Mouse (Mus musculus): ENCODE data around the gene Krt17. TPM values are rescaled to one million over a fixed set of nuclear protein-coding genes. Genes with fewer than 3 reads are reported as not detected.
A peak's percentile ranks its signal among the peaks of the same experiment; 100 is the strongest.

The Krt17 gene
- polyA plus RNA-seq, 1 experiment: 0.04 TPM

DNA sequence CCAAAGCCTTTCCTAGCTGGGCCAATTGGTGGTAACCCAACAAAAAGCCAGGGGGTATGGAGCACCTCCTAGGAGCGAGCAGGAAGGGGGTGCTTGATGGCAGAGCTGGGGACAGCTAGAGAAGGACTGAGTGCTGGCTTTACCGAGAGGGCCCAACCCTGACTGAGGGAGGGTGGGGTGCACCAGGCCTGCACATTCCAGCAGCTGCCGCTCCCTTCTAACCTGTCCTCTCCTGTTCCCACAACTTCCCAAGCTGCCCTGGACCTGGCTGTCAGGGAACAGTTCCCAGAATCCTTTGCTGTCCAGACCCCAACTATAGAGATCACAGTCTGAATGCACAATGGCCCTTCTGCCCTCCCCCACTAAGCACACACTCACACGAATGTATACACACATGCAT lies 24.2 kb upstream of the Krt17 start:
- no peaks in the 10 kb centered on the region for H3K36me3 ChIP-seq (ENCODE audit: control insufficient read depth, insufficient read depth)
- no peaks in the 10 kb centered on the region for H3K79me3 ChIP-seq (ENCODE audit: low read depth)
- H3K79me2 ChIP-seq (ENCODE audit: control insufficient read depth, insufficient read depth): no peaks in the 10 kb centered on the region
- no peak for TF ChIP-seq CEBPB (IDR thresholded peaks at IDR 0.05; ENCODE audit: low read depth)
- TF ChIP-seq USF1 (IDR thresholded peaks at IDR 0.05; ENCODE audit: low read depth): no peak
- no peak for TF ChIP-seq MYOD1 (IDR thresholded peaks at IDR 0.05; ENCODE audit: control insufficient read depth, insufficient read length, low read depth)
- TF ChIP-seq FOSL1 (IDR thresholded peaks at IDR 0.05; ENCODE audit: insufficient read depth, low read length, poor library complexity, severe bottlenecking): no peak
- no peak for TF ChIP-seq MYOG (IDR thresholded peaks at IDR 0.05; ENCODE audit: control insufficient read depth, extremely low read depth, insufficient read length)
- TF ChIP-seq CTCF (IDR thresholded peaks at IDR 0.05; ENCODE audit: control insufficient read depth, insufficient read depth, insufficient read length): no peak
- no peak overlapping the region for H3K4me3 ChIP-seq (ENCODE audit: insufficient read depth, poor library complexity, severe bottlenecking)
- H3K27me3 ChIP-seq (ENCODE audit: control insufficient read depth, insufficient read depth, insufficient read length): no peaks in the 10 kb centered on the region
- no peak overlapping the region for H3ac ChIP-seq (ENCODE audit: control insufficient read depth, insufficient read length, low read depth)

DNA sequence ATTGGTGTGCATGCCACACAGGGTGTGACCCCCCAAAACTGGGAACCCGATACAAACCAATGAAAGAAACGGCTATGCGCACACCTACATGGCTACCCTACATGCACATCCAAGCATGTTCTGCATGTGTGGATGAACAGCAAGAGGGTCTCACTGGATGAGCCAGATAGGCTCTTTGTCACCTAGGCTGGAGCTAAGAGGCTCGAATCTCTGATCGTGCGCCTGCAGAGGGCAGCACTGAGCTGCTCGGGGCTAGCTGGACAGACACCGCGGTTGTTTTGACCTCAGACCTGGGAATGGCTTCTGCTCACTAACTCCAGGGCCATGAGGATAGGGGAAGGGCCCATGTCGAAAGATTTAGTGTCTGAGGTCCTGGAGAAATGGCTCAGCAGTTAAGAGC lies 21.7 kb upstream of the Krt17 start:
- Histone ChIP-seq H3K79me3 (ENCODE audit: low read depth) (no peaks in the 10 kb centered on the region), H3K79me2 (ENCODE audit: control insufficient read depth, insufficient read depth) (no peaks in the 10 kb centered on the region)
- no peak for TF ChIP-seq FOSL1 (IDR thresholded peaks at IDR 0.05; ENCODE audit: insufficient read depth, low read length, poor library complexity, severe bottlenecking)
- no peak for TF ChIP-seq USF1 (IDR thresholded peaks at IDR 0.05; ENCODE audit: low read depth)
- peak; percentile 91 for TF ChIP-seq CTCF (IDR thresholded peaks at IDR 0.05; ENCODE audit: control insufficient read depth, insufficient read depth, insufficient read length)
- no peak for TF ChIP-seq CEBPB (IDR thresholded peaks at IDR 0.05; ENCODE audit: low read depth)
- TF ChIP-seq MAX (IDR thresholded peaks at IDR 0.05): no peak
- TF ChIP-seq MYOG (IDR thresholded peaks at IDR 0.05; ENCODE audit: control insufficient read depth, extremely low read depth, insufficient read length): no peak
- TF ChIP-seq MYOD1 (IDR thresholded peaks at IDR 0.05; ENCODE audit: control insufficient read depth, insufficient read length, low read depth): no peak

DNA sequence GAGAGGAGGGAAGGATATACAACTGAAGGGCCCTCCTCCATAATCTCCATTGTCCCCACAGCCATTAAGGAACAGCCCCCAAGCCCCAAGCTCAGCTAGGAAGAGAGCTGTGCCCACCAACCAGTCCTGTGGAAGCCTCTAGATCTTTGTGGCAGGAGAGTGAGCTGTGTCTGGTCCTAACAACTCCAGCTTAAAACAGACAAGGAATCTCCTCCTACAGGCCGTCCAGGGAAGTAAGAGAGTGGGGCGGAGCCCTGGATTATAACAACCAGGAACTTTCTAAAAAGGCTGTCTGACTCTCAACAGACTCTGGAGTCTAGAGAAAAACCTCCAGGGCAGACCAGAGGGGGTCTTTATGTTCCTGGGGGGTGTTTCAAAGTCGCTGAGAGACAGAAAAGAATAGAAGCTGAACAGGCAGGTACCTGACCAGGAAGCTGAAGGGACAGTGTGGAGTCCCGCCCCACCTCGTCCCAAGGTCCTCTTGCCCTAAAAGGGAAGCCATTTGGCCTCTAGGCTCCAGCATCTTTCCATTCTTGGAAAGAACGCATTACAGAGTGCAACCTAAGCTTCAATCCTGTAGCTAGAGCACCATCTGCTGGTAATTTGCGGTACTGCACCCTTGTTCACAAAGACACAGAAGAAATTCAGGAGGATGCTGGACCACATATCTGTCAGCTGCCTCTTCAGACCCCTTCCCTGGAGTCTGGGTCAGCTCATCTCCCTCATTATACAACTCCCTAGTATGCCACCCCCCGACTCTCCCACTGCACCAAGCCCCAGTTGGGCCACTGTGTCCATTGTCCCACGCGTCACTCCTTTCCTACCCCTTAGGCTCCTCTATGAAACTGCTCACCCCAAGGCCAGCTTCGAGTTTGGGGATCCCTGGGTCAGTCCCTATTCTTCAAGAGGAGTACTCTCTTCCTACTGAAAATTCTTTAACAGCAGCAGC lies 21.0 kb upstream of the Krt17 start:
- Histone ChIP-seq H3ac (ENCODE audit: control insufficient read depth, insufficient read length, low read depth) (no peak overlapping the region), H3K79me2 (ENCODE audit: control insufficient read depth, insufficient read depth) (no peaks in the 10 kb centered on the region), H3K4me3 (ENCODE audit: insufficient read depth, poor library complexity, severe bottlenecking) (no peak overlapping the region), H3K36me3 (ENCODE audit: control insufficient read depth, insufficient read depth) (no peaks in the 10 kb centered on the region), H3K79me3 (ENCODE audit: low read depth) (no peaks in the 10 kb centered on the region), H3K27me3 (ENCODE audit: control insufficient read depth, insufficient read depth, insufficient read length) (no peaks in the 10 kb centered on the region)
- TF ChIP-seq CTCF (IDR thresholded peaks at IDR 0.05; ENCODE audit: control insufficient read depth, insufficient read depth, insufficient read length) (peak; percentile 75), USF1 (IDR thresholded peaks at IDR 0.05; ENCODE audit: low read depth) (no peak), MYOD1 (IDR thresholded peaks at IDR 0.05; ENCODE audit: control insufficient read depth, insufficient read length, low read depth) (no peak), MYOG (IDR thresholded peaks at IDR 0.05; ENCODE audit: control insufficient read depth, extremely low read depth, insufficient read length) (no peak), CEBPB (IDR thresholded peaks at IDR 0.05; ENCODE audit: low read depth) (no peak), MAX (IDR thresholded peaks at IDR 0.05) (peak; percentile 45), FOSL1 (IDR thresholded peaks at IDR 0.05; ENCODE audit: insufficient read depth, low read length, poor library complexity, severe bottlenecking) (no peak)

More for the DNA sequence above, 21.7 kb upstream of the Krt17 start:
- Histone ChIP-seq H3K36me3 (ENCODE audit: control insufficient read depth, insufficient read depth) (no peaks in the 10 kb centered on the region), H3ac (ENCODE audit: control insufficient read depth, insufficient read length, low read depth) (no peak overlapping the region), H3K27me3 (ENCODE audit: control insufficient read depth, insufficient read depth, insufficient read length) (no peaks in the 10 kb centered on the region), H3K4me3 (ENCODE audit: insufficient read depth, poor library complexity, severe bottlenecking) (no peak overlapping the region)

DNA sequence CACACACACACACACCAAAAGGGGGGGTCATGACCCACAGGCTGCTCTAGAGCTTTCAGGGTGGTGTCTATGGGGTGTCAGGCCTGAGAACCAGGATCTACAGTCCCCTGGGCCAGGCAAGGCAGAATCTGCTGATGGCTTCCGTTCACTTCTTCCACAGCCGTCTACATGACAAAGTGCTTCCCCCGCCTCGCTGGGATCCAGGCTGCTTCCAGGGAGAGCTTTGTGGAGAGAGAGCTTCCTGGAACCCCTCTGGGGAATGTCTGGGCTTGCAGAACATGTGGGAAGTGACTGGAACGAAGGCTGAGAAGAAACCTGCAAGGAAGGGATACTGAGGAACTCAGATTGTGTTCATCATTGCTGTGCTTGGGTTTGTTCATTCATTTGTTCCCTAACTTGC lies 17.9 kb upstream of the Krt17 start:
- Histone ChIP-seq H3K27me3 (ENCODE audit: control insufficient read depth, insufficient read depth, insufficient read length) (no peaks in the 10 kb centered on the region), H3K36me3 (ENCODE audit: control insufficient read depth, insufficient read depth) (no peaks in the 10 kb centered on the region), H3K4me3 (ENCODE audit: insufficient read depth, poor library complexity, severe bottlenecking) (no peak overlapping the region), H3ac (ENCODE audit: control insufficient read depth, insufficient read length, low read depth) (no peak overlapping the region), H3K79me2 (ENCODE audit: control insufficient read depth, insufficient read depth) (no peaks in the 10 kb centered on the region), H3K79me3 (ENCODE audit: low read depth) (no peaks in the 10 kb centered on the region)
- TF ChIP-seq FOSL1 (IDR thresholded peaks at IDR 0.05; ENCODE audit: insufficient read depth, low read length, poor library complexity, severe bottlenecking) (no peak), CTCF (IDR thresholded peaks at IDR 0.05; ENCODE audit: control insufficient read depth, insufficient read depth, insufficient read length) (no peak), USF1 (IDR thresholded peaks at IDR 0.05; ENCODE audit: low read depth) (no peak), CEBPB (IDR thresholded peaks at IDR 0.05; ENCODE audit: low read depth) (no peak), MYOG (IDR thresholded peaks at IDR 0.05; ENCODE audit: control insufficient read depth, extremely low read depth, insufficient read length) (no peak), MAX (IDR thresholded peaks at IDR 0.05) (no peak), MYOD1 (IDR thresholded peaks at IDR 0.05; ENCODE audit: control insufficient read depth, insufficient read length, low read depth) (no peak)

DNA sequence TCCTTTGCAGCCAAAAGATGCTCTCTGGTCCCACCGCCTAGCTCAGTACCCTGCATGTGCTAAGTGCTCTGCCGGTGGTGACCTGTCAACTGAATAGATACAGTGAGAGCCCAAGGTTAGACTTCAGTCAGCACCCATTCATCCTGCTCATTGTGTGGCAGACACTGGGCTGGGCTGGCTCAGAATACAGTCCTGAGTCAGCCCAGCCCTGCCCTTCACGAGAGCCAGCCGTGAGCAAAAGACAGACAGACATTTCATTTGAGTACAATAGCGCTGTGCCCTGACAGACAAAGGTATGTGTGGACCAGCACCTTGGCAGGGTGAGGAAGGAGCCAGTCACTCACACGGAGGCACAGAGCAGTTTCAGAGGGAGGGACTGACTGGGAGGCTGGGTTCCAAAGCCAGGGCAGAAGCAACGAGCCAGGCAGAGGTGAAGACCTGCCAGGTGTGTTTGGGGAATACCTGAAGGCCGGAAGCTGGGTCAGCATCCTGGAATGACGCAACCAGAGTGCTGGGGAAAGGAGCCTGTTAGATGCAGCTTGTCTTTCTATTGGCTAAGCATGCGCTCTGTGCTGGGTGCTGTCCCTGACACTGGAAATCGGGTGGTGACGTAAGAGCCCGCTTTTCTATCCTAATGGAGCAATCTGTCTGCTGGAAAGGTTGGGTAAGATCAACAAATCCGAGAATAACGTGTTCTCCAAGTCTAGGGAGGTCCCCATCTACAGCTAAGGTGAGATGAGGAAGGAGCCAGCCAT lies 17.1 kb upstream of the Krt17 start:
- Histone ChIP-seq H3K79me3 (ENCODE audit: low read depth) (no peaks in the 10 kb centered on the region), H3ac (ENCODE audit: control insufficient read depth, insufficient read length, low read depth) (no peak overlapping the region), H3K4me3 (ENCODE audit: insufficient read depth, poor library complexity, severe bottlenecking) (no peak overlapping the region), H3K79me2 (ENCODE audit: control insufficient read depth, insufficient read depth) (no peaks in the 10 kb centered on the region), H3K36me3 (ENCODE audit: control insufficient read depth, insufficient read depth) (no peaks in the 10 kb centered on the region), H3K27me3 (ENCODE audit: control insufficient read depth, insufficient read depth, insufficient read length) (no peaks in the 10 kb centered on the region)
- TF ChIP-seq FOSL1 (IDR thresholded peaks at IDR 0.05; ENCODE audit: insufficient read depth, low read length, poor library complexity, severe bottlenecking) (no peak), MYOG (IDR thresholded peaks at IDR 0.05; ENCODE audit: control insufficient read depth, extremely low read depth, insufficient read length) (no peak), MYOD1 (IDR thresholded peaks at IDR 0.05; ENCODE audit: control insufficient read depth, insufficient read length, low read depth) (no peak), USF1 (IDR thresholded peaks at IDR 0.05; ENCODE audit: low read depth) (no peak), CEBPB (IDR thresholded peaks at IDR 0.05; ENCODE audit: low read depth) (peak; percentile 6)

Data from C2C12 (cell line).